Mouse (Mus musculus): ENCODE results near the gene Slc6a20b. TPM values are rescaled to one million over a fixed set of nuclear protein-coding genes. Genes with fewer than 3 reads are reported as not detected.

Slc6a20b gene
- polyA plus RNA-seq, 1 experiment from 2014 or later, result 0.14 TPM

DNA sequence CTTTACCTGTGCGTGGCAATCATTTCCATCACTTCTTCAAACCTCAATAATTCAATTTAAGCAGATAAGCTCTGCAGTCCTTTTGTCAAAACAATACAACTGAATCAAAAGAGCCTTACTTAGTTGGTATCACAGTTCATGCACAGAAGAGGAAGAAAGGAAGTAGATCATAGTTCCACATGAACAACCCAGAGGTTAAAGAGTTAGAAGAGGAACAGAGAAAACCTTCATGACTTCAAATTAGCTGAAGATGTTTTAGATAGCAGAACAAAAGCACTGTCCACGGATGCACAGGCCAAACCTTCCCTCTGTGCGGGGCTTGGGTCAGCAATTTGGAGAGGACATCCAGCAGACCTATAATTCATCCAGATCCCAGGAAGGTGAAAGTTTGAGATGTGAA, 699 bp downstream of the Slc6a20b start:
- Histone ChIP-seq H3K27ac (ENCODE audit: low read depth) (no peak overlapping the region), H3K9ac (no peak overlapping the region), H3K27me3 (ENCODE audit: insufficient read depth, low read length) (no peaks in the 10 kb centered on the region), H3K36me3 (ENCODE audit: insufficient read depth) (no peaks in the 10 kb centered on the region), H3K4me1 (ENCODE audit: insufficient read depth) (no peaks in the 10 kb centered on the region), H3K9me3 (ENCODE audit: low read depth, low read length) (no peaks in the 10 kb centered on the region), H3K4me2 (no peak overlapping the region), H3K4me3 (ENCODE audit: low read depth, low read length) (no peak overlapping the region)
- TF ChIP-seq CTCF (IDR thresholded peaks at IDR 0.05; ENCODE audit: low read depth), result no peak
- ATAC-seq (ENCODE audit: insufficient read depth) (no peak), DNase-seq (no peak)
- WGBS, result 86% methylated on average over 3 of the region's 3 CpGs

DNA sequence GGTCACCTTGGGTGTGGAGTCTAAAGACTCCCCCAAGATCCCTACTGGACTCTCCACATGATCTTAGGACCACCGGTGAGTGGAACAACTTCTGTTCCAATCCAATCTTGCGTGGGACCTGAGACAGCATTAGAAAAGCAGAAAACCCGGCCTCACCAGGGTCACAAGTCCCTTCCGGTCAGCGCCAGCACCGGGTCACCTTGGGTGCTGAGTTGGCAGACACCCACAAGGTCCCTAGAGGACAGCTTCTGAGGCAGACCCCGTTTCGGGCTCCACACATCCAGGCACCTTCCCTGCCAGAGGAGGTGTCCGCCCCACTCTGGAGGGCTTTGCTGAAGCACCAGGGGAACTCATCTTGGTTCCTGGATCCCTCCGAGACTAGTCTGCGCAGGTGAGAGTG, 6.5 kb downstream of the Slc6a20b start:
- no peak overlapping the region for H3K4me2 ChIP-seq
- H3K4me1 ChIP-seq (ENCODE audit: insufficient read depth), result no peaks in the 10 kb centered on the region
- DNase-seq (no peak), ATAC-seq (ENCODE audit: insufficient read depth) (no peak)
- no peaks in the 10 kb centered on the region for H3K36me3 ChIP-seq (ENCODE audit: insufficient read depth)
- no peak overlapping the region for H3K4me3 ChIP-seq (ENCODE audit: low read depth, low read length)
- 89% methylated on average over 11 of the region's 11 CpGs for WGBS
- no peaks in the 10 kb centered on the region for H3K9me3 ChIP-seq (ENCODE audit: low read depth, low read length)
- H3K9ac ChIP-seq, result no peak overlapping the region
- no peak overlapping the region for H3K27ac ChIP-seq (ENCODE audit: low read depth)
- TF ChIP-seq CTCF (IDR thresholded peaks at IDR 0.05; ENCODE audit: low read depth), result no peak
- no peaks in the 10 kb centered on the region for H3K27me3 ChIP-seq (ENCODE audit: insufficient read depth, low read length)

DNA sequence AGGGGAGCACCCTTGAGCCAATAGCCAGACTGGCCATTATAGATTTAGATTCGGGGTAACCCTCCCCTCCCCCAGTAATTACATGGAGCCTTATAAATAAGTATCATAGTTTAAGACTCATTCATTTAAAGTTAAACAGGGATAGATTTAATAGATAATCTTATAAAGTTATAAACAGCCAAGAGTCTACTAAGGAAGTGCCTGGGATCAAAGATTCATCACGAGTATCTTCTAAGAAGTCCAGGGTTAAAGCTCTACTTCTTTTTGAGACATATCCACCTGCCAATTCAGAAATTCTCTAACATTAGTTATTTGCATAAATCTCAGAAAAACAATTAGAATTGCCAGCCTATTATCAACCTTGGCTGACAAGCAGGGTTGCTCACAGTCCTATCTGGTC, 7.6 kb downstream of the Slc6a20b start:
- Histone ChIP-seq H3K27me3 (ENCODE audit: insufficient read depth, low read length) (no peaks in the 10 kb centered on the region), H3K36me3 (ENCODE audit: insufficient read depth) (no peaks in the 10 kb centered on the region), H3K9me3 (ENCODE audit: low read depth, low read length) (no peaks in the 10 kb centered on the region), H3K9ac (no peak overlapping the region), H3K4me3 (ENCODE audit: low read depth, low read length) (no peak overlapping the region), H3K4me1 (ENCODE audit: insufficient read depth) (no peaks in the 10 kb centered on the region), H3K27ac (ENCODE audit: low read depth) (no peak overlapping the region), H3K4me2 (no peak overlapping the region)
- 74% methylated on average over 2 of the region's 2 CpGs for WGBS
- no peak for ATAC-seq (ENCODE audit: insufficient read depth)
- TF ChIP-seq CTCF (IDR thresholded peaks at IDR 0.05; ENCODE audit: low read depth), result no peak
- no peak for DNase-seq

DNA sequence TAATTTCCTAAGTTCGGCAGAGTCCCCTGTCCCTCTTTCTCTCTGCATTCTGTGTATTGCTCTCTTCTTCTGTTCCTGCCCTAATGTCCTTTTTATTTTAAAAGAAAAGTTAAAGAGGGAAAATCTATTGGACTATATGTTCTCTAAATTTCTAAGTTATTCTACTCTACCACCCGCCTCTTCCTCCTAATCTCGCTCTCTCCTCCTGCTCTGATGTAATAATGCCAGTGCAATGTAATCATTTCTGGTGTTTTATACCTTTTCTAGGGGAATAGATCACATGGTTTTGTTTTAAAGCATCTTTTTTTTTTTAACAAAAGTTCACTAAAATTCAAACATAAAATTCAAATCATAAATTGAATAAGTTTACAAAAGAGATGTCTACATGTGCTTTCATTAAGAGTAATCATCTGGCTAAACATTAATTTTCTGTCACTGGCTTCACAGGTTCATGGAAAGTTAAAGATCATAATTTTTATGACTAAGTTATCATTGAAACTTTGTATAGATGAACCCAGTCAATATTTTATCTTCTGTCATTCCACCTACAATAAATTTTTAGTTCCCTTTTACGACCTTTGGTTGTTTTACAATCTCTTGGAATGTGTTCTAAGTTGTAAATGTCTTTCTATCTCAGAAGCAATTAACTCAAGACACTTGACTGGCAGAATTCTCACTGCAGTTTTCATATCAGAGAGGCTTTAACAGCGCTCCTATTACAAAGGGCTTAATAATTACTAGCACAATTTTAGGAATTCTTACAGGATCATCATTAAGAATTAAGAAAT, 11.9 kb downstream of the Slc6a20b start:
- Histone ChIP-seq H3K4me1 (ENCODE audit: insufficient read depth) (no peaks in the 10 kb centered on the region), H3K36me3 (ENCODE audit: insufficient read depth) (no peaks in the 10 kb centered on the region), H3K4me2 (no peak overlapping the region), H3K9ac (no peak overlapping the region), H3K4me3 (ENCODE audit: low read depth, low read length) (no peak overlapping the region), H3K27me3 (ENCODE audit: insufficient read depth, low read length) (no peaks in the 10 kb centered on the region), H3K9me3 (ENCODE audit: low read depth, low read length) (no peaks in the 10 kb centered on the region), H3K27ac (ENCODE audit: low read depth) (no peak overlapping the region)
- WGBS, result 84% methylated on average over 5 of the region's 5 CpGs
- no peak for DNase-seq
- no peak for TF ChIP-seq CTCF (IDR thresholded peaks at IDR 0.05; ENCODE audit: low read depth)
- no peak for ATAC-seq (ENCODE audit: insufficient read depth)

DNA sequence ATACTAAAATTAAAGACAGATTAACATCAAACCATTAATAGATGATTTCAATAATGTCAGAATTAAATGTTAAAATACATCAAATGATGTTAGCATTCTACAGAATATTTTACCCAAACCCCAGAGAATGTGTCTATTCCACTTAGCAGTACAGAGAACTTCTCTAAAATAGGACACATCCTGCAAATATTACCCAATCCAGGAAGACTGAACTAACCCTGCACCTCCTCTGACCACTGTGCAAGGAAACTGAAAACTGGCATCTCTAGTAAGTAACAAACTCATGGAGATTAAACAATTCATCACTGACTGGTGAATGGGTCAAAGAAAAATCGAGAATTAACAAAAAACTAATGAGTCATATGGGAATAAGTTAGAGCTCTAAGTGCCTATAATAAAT, 30.8 kb downstream of the Slc6a20b start:
- H3K27me3 ChIP-seq (ENCODE audit: insufficient read depth, low read length), result no peaks in the 10 kb centered on the region
- no peak for TF ChIP-seq CTCF (IDR thresholded peaks at IDR 0.05; ENCODE audit: low read depth)
- no peaks in the 10 kb centered on the region for H3K4me1 ChIP-seq (ENCODE audit: insufficient read depth)
- no peaks in the 10 kb centered on the region for H3K9me3 ChIP-seq (ENCODE audit: low read depth, low read length)
- DNase-seq, result no peak
- ATAC-seq (ENCODE audit: insufficient read depth), result no peak
- H3K9ac ChIP-seq, result no peak overlapping the region
- no peak overlapping the region for H3K4me2 ChIP-seq
- 68% methylated on average over 1 of the region's 1 CpGs for WGBS
- H3K27ac ChIP-seq (ENCODE audit: low read depth), result no peak overlapping the region
- no peaks in the 10 kb centered on the region for H3K36me3 ChIP-seq (ENCODE audit: insufficient read depth)
- no peak overlapping the region for H3K4me3 ChIP-seq (ENCODE audit: low read depth, low read length)

DNA sequence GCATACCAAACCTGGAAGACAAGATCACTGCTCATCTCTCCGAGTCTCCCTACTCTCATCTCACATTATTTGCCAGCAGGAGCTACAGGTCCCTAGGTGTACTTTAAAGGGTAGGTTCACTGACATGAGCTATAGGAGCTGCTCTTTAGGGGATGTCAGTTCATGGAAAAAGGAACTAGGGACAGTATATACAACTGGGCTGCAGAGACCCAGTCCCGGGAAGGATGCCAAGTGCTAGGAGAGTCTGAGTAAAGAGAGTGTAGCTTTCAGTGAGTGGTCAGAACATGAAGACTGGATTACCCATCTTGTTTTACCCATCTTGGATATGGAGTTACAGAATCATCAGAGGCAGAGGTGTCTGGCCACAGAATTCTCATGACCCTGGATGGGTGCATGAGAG, 35.0 kb downstream of the Slc6a20b start:
- Histone ChIP-seq H3K9me3 (ENCODE audit: low read depth, low read length) (no peaks in the 10 kb centered on the region), H3K4me3 (ENCODE audit: low read depth, low read length) (no peak overlapping the region), H3K27me3 (ENCODE audit: insufficient read depth, low read length) (no peaks in the 10 kb centered on the region), H3K4me1 (ENCODE audit: insufficient read depth) (no peaks in the 10 kb centered on the region), H3K4me2 (no peak overlapping the region), H3K27ac (ENCODE audit: low read depth) (no peak overlapping the region), H3K9ac (no peak overlapping the region), H3K36me3 (ENCODE audit: insufficient read depth) (peaks cover 7% of the 10 kb centered on the region; the same call in 1 of the 2 replicates)
- no peak for DNase-seq
- no peak for TF ChIP-seq CTCF (IDR thresholded peaks at IDR 0.05; ENCODE audit: low read depth)
- ATAC-seq (ENCODE audit: insufficient read depth), result no peak
- WGBS, result 86% methylated on average over 2 of the region's 2 CpGs

DNA sequence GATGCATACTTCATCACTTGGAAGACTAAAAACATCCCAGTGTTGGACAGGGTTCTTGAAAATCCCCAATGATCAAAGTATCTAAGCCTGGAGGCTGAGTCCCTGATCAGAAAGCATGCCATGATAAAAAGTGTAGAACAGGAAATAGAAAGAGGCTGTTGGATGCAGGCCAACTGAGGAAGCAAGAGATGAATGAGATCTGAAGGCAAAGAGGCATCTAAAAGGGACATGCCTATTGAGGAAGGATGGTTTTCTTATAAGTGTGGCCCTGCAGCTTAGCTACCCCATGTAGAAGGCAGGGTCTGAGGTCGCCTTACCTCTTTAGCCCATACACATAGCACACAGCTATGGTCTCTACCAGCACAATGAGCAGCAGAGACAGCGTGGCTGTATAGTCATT, 35.5 kb downstream of the Slc6a20b start:
- Histone ChIP-seq H3K27me3 (ENCODE audit: insufficient read depth, low read length) (no peaks in the 10 kb centered on the region), H3K4me2 (no peak overlapping the region), H3K4me1 (ENCODE audit: insufficient read depth) (no peaks in the 10 kb centered on the region), H3K9me3 (ENCODE audit: low read depth, low read length) (no peaks in the 10 kb centered on the region), H3K27ac (ENCODE audit: low read depth) (no peak overlapping the region), H3K4me3 (ENCODE audit: low read depth, low read length) (no peak overlapping the region), H3K36me3 (ENCODE audit: insufficient read depth) (peaks cover 7% of the 10 kb centered on the region; the same call in 1 of the 2 replicates), H3K9ac (no peak overlapping the region)
- TF ChIP-seq CTCF (IDR thresholded peaks at IDR 0.05; ENCODE audit: low read depth), result no peak
- WGBS, result 90% methylated on average over 2 of the region's 2 CpGs
- peak; percentile 8 for DNase-seq
- ATAC-seq (ENCODE audit: insufficient read depth), result no peak

Data from lung, embryonic 14.5 days (tissue).